Mouse (Mus musculus) frontal cortex, adult (tissue): ENCODE measurements around the gene Fkbp5.
"Not testable (repeated sequence)": the region's sequence is repeated elsewhere in the genome, so short reads cannot be mapped to it uniquely, and the experiment has no call there.

Experiments
- ATAC-seq: cut with Nextera tagmentation; 2 replicates; pipeline ENCODE4 v1.9.2; 2017; ENCODE audit warnings: mild to moderate bottlenecking, moderate library complexity, mixed read lengths; ENCODE audit not compliant: low TSS enrichment

Gene Fkbp5

DNA sequence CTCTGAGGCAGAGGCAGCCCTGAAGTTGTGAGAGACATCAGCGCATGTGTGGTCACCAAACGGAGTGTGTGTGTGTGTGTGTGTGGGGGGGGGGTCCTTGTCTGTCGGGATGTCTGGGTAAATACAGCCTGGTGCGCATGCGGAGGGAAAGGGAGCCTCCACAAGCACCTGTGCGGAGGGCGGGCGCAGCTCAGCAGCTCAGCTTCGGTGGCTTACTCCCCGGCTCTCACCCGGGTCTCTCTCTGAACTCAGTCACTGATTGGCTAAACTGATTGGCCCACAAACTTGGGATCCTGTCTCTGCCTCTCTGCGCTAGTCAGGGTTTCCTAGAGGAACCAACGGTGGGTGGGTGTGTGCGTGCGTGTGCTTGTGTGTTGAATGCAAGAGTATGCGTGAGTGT is 142.8 kb downstream of the Fkbp5 start:
- ATAC-seq: no peak

DNA sequence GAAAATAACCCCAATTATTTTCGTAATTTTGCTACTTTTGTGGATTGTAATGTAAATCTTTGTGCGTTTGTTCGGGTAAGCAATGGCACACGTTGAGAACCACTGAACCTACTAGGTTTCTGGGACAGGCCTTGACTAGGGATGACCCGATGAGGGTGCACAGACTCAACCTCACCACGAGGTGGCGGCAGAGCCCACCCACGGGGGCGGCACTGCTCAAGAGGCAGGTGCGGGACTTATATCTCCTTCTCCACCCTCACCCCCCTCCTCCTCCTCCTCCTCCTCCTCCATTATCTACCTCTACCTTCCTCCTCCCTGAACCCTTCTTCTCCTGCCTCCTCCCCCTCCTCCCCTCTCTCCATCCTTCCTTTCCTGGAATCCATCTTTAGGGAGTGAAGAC is 143.5 kb downstream of the Fkbp5 start:
- no peak for ATAC-seq

DNA sequence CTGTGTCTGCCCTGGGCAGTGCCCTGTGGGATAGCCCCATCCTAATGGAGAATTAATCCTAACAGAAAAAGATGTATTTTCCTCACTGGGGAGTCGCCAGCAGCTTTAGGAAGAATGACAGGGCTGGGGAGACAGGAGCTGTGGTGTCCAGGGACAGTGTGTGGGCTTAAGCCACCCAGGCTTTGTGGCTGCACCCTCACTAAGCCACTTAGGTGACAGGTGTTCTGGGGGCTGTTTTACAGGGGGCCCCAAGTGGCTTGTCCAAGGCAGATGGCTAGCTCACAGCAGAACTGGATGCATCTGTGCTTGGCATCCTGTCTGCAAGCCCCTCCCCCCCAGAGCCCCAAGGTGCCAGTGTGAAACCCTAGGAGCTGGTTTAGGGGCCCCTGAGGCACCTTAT is 145.4 kb downstream of the Fkbp5 start:
- no peak for ATAC-seq

DNA sequence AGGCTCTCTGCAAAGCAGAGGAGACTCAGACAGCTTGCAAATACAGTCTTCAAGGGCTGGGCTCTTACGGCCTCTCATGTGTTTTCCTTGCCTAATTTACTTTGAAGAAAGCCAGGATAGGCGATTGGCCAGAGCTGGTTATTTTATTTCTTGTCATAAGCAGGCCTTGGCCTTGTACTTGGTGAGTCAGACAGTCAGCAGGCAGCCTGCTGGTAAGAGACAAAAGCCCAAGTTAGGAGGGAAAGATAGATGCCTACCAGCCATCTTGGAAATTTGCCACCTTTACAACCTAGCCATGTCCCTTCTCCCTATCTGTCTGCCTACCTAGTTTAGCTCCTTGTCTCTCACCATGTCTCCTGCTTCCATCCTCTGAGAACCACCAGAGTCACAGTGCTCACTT is 146.0 kb downstream of the Fkbp5 start:
- no peak for ATAC-seq

DNA sequence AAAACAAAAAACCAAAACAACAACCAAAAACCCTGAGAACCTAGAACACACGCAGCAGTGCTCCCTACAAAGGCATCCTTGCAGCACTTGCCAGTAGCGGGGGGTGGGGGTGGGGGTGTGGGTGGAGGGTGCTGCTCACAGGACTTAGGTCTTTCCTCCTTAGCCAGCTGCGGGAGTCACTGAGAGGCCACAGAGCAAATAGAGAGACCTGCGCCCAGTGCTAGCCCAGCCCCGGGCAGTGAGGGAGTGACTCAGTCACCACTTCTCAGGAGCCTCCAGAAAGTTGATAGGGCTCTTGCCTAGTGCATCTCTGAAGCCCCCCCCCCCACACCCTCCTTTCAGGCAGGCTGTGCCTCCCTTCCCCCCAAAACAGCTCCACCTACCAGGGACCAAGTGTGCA is 148.3 kb downstream of the Fkbp5 start:
- no peak for ATAC-seq

DNA sequence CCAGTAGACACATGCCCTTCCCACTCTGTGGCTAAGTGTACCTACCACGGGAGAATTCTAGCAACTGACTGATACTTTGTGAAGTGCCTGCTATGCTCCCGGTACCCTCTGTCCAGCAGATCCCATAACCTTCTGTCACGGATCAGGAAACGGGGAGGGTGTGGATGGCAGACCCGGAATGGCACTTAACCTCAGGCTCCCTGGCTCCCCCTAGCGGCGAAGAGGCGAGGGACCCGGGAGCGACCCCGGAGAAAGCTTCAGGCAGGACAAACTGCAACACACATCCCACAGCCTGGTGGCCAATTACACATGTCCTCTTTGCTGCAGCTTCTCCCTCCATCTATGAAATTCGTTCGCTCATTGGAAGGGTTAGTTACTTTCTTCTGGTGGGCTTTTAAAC is 148.9 kb downstream of the Fkbp5 start:
- ATAC-seq: no peak

DNA sequence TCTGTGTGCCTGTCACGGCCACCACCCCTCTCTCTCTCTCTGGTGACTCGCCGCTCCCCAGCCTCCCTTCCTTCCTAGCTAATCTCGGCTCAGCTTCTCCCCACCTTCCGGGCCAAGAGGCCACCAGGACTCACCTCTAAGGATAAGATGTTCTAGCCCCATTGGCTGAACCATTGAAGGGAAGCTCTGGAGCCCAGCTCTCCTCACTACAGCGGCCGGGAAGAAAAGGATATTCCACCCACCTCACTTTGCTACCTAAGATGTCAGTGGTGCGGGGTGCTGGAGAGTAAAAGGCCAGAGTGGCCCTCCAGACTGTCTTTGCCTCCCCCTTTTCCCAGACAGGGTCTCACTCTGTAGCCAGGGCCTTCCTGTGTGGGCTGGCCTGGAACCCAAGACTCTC is 152.2 kb downstream of the Fkbp5 start, which contains the start of gene Tulp1:
Gene Tulp1, minus strand, starts transcription at position 101 of the 400 bp plus-strand sequence.
- no peak for ATAC-seq

DNA sequence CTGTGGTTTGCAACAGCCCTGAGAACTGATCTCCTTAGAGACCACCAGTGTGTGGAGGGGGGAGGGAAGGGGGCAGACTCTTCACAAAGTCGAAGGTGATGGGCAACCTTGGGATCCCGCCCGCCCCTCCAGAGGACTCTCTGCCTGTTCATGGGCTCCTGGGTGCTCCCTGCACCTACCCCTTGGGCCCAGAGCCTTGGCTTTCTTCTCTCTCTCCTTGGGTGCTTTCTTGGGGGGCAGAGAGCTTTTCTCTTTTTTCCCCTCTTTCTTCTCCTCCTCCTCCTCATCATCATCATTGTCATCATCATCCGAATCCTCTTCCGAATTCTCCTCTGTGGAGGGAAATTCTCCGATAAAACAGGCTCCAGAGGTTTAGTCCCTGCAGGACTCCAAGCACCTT is 153.8 kb downstream of the Fkbp5 start:
- no peak for ATAC-seq

DNA sequence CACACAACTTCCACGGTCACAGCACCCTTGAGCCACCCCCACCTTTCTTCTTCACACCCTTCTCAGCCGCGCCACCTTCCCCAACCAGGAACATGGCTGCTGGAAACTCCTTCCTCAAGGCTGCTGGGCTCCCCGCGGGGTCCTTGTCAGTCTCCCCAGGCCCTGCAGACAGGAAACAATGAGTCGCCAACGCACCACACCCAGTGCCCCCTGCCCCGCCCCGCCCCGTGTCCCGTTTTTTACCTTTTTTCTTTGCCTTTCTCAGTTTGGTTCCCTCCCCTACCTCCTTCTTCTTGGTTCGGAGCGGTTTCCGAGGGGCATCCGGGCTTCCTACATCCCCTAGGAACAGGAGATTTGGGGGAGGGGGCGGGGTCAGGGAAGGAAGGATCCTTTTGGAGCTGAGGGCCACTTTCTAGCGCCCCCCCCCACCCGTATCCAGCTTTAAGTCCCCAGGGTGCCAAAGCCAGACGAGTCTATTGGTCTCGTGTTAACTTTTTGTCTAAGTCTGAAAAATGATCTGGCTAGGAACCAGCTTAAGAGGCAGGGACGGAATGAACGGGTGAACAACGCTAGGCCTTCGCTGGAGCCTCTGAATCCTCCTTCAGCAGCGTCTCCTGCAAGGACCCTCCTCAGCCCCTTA is 154.6 kb downstream of the Fkbp5 start:
- no peak for ATAC-seq

DNA sequence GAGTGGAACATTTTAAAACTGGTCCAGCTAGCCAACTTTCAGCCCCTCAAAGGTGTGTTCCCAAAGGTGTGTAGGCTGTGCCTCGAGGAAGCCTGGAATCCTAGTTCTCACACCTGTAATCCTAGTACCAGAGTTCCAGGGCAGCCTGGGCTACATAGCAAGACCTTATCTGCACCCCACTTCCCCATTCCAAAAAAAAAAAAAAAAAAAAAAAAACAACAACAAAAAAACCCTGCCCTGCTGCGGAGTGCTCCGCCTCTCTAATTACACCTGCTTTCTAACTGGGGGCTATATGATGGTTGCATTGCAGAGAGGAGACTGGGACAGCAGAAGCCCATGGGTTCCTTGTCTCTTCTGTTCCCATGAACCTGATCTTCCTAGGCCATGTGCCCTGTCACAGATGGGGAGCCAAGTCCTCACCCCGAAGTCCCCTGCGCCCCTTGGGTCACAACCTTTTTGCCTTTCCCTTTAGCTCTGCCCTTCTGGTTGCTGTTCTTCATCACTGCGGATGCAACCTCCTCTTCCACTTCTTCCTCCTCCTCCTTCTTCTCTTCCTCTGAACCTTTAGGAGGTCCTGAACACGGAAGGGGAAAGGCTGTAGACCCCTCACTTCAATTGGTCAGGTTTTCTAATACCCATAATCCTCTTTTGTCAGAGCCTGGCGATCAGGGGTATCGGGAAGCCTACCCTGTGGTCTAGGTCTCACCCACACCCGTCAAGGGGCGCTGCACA is 155.2 kb downstream of the Fkbp5 start:
- no peak for ATAC-seq

DNA sequence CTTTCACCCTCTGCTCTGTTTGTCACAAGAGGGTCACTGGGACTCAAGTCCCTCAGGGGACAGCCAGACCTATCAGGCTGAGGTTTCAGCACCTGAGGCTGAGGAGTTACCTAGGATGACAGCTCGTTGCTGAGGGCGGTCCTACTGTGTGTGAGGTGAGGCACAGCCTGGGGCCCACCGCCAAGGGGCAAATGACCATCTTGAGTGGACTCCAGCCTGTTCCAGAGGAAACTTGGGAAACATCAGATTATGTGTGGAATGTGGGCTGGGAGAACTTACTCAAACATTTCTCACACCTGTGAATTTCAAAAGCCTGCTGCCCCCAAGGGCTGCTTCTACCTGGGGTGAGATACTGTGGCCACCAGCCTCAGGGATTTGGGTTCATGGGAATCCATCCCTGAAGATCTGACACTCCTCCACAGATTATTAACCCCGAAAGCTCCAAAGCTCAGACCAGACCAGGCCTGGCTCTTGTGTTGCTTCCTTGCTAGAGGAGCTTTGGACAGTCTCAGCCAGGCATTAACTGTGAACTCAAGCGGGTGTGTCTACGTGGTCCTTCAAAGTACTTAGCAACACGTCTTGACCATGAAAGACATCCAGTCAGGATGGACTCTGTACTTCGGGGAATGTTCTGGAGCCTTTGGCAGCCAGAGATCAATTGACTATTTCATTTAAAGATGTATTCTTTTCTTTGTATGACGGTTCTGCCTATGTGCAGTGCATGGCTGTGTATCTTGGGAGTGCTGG is 156.6 kb downstream of the Fkbp5 start:
- no peak for ATAC-seq

DNA sequence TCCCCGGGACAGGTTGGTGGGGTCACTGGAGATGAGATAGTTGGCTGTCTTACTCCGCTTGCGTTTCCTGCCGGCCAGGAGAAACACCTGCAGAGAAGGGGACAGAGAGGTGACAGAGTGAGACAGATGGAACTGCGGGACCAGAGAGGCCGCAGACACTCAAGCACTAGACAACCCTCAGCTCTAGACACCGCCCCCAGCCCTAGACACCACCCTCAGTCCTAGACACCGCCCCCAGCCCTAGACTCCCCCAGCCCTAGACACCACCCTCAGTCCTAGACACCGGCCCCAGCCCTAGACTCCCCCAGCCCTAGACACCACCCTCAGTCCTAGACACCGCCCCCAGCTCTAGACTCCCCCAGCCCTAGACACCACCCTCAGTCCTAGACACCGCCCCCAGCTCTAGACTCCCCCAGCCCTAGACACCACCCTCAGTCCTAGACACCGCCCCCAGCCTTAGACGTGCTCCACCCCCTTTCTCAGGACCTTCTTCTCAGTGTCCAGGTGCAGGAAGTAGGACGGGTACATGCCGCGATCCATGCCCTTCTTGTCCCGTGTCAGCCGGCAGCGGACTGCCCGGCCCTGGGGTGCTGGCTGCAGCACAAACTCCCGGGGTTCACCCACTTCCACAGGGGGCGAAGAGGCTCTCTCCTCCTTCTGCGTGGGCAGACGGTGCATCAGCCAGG is 158.6 kb downstream of the Fkbp5 start:
- ATAC-seq: not testable (repeated sequence)

DNA sequence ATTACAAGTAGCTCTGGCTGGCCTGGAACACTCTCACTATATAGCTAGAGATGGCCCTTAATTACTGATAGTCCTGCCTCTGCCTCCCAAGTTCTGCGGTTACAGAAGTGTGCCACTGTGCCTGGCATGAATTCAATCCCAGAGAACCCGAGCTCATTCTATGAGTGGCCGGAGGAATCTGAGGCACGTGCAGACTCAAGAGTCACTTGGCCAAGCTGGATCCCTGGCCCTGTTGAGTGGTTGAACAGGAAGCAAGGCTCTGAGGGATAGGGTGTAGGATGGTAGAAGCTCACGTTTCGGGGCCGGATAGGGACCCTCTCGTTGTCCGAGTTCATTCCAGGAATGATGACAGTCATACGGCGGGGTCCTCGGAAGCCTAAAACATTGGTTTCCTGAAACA is 161.5 kb downstream of the Fkbp5 start:
- no peak for ATAC-seq

DNA sequence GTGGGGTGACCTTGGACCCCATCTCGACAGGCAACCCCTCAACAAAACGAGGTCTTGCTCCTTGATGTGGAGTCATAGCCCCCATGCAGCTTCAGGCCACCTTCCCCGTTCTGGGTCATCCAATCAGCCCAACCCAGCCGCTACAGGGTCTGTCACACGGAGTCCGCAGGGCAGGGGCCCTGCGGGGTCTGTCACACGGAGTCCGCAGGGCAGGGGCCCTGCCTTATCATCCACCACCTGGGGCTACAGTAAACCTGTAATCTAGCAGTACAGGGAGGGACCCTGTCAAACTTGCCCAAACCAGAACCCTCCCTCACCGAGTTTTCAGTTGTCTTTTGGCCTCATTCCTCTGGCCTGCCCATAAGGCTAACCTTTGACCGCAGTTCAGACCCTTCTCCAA is 165.3 kb downstream of the Fkbp5 start:
- ATAC-seq: no peak

DNA sequence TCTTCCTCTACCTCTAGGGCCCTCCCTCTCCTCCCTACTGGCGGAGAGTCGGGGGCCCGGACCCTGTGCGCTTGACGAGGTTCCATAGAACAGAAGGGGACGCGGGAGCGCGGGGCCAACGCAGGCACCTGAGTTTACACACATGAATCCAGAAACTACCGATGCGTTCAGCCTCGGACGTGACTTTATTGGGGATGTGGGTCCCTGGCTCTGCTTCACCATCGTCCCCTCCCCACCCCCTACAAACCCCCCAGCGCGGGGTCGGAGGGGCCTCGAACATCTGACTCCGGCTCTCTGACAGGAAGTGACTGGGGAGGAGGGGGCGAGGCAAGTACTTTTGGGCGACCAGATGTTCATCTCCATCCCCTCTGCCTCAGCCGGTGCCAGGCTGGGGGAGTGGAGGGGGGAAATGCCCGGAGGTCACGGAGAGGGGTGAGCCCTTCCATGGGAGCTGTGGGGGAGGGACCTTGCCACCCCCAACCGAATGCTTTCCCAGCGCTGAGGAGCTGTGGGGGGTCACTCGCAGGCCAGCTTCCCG is 165.9 kb downstream of the Fkbp5 start:
- ATAC-seq: no peak

DNA sequence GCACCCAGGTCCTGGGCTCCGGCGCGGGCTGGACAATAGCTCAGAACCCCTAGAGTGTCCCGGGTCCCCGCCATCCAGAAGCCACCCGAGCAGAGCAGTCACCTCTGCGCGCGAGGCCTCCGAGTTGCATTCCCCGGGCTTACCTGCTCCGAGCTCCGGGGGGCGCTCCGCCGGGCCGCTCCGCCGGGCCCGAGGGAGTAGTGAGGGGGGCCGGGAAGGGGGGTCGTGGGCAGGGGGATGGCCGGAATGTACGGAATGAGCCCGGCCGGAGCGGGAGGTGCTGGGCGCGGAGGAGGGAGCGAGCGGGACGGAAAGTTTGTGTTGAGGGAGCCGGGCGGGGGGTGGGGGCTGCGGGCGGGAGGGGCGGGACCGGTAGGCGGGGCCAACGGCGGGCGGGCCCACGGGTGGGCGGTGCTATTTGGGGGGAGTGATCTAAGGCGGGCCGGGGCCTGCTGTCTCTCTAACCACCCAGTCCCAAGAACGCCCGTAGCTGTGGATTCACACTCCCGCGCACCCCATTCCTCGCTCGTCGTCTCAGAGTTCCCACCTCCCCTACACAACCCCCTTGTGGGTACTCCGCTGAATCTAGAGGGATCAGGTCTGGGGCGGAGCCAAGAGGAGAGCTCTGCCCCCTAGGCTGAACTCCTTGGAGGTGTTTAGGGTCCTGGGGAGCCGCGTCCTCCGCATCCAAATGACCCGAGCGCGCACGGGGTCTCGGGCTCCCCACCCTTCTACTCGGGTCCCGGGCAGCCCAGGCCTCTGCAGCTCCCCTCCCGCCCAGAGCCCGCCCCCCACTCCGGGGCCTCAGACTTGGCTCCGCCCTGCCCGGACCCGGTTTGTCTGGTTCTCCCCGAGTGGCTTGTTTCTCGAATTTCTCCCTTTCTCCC is 166.6 kb downstream of the Fkbp5 start, which contains the start of gene Tead3:
Gene Tead3, minus strand, starts transcription at position 352 of the 887 bp plus-strand sequence.
- no peak for ATAC-seq

DNA sequence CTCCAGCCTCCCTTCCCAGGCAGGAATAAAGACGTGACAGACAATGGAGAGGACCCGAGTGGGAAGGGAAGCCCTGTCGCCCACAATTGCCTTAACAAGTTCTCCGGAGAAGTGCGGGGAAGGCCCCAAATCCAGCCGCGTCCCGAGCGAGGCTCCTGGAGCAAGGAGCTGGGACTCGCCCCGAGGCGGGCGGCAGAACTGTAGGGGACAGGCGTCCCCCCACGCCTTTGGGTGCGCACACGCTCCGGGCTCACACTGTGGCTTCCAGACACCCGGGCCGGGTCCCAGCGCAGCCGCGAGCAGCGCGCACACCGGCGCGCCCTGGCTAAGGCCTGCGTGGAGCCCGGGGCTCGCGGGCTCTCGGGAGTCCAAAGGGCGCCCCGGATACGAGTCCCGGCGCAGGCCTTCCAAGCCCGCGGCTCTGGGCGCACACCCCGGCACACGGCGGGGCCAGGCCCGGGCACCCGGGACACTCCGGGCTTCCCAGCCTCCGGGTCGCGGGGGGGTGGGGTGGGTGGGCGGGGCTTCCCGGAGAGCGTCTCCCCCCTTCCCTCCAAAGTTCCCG is 167.3 kb downstream of the Fkbp5 start:
- no peak for ATAC-seq

DNA sequence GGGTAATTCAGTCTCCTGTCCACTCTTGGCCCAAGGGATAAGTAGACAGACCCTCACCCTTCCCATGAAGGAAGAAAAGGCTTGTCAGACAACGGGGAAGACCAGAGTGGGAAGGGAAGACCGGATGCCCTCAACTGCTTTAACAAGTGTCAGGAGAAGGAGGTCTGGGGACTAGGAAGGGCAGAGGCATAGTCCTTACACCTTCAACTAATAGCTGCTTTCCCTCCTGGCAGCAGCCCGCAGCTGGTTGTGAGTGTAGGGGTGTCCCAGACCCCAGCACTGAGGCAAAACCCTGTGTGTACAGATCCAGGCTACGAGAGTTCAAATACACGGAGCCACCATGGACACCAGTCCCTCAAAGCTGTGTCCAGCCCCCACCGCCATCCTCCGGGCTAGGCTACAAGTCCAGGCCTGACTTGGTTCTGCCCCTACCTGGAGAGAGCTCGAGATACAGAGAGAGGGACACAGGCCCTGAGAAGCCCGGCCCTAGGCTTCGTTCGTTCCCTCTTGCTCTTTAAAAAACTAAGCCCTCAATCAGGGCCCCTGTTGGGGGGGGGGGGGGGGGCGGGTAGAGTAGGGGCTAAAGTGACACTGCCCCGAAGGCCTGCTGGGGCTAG is 168.0 kb downstream of the Fkbp5 start:
- ATAC-seq: no peak
